Mouse (Mus musculus): ENCODE data around the gene Mrpl9.

DNA sequence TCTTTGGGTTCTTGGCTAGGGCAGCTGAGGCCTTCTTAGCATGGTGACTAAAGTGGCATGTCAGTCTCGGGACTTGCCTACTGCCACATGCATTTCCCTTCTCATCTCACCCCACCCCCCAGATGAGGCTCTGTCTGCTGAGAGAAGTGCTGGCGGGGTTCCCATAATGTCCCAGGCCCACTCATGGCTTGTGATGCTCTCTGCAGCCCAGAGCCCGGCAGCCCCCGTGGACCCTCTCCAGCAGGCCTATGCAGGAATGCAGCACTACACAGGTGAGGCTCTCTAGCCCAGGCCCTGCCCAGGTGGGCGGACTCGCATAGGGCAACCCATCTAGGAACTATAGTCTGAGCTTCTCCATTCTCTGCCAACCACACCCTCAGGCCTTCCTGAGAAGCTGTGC is 44.5 kb downstream of the Mrpl9 start:
- TF ChIP-seq CTCF (IDR thresholded peaks at IDR 0.05; ENCODE audit: low read depth, low read length) (no peak), POLR2A (IDR thresholded peaks at IDR 0.05; ENCODE audit: borderline replicate concordance, low read depth, low read length) (no peak)

Measured in bone marrow macrophage, adult 2 months (primary cell).